Mouse (Mus musculus) embryonic facial prominence, embryonic 12.5 days (tissue): Measurements from ENCODE around the gene Dynlt1a. TPM values are rescaled to one million over a fixed set of nuclear protein-coding genes. Genes with fewer than 3 reads are reported as not detected.
"Not testable (repeated sequence)": the region's sequence is repeated elsewhere in the genome, so short reads cannot be mapped to it uniquely, and the experiment has no call there.

Experiments
- ATAC-seq: fragments of 200-750 bp; cut with Nextera tagmentation; 2 replicates; pipeline ENCODE4 v1.8.0; 2017; ENCODE audit not compliant: insufficient number of reproducible peaks, insufficient read depth, low FRiP score, low TSS enrichment
- H3K27ac ChIP-seq: fragments of 300-500 bp; sonication (generic); 2 replicates; pipeline ENCODE4 v1.5.1; 2016; ENCODE audit warnings: mild to moderate bottlenecking
- H3K27me3 ChIP-seq: fragments of 300-500 bp; sonication (generic); 2 replicates; pipeline ENCODE4 v1.6.1; 2016; ENCODE audit warnings: mild to moderate bottlenecking, moderate library complexity
- H3K36me3 ChIP-seq: fragments of 300-500 bp; sonication (generic); 2 replicates; pipeline ENCODE4 v1.6.1; 2016; ENCODE audit warnings: mild to moderate bottlenecking
- H3K4me1 ChIP-seq: fragments of 300-500 bp; sonication (generic); 2 replicates; pipeline ENCODE4 v1.6.1; 2016
- H3K4me2 ChIP-seq: fragments of 300-500 bp; sonication (generic); replicated peaks from 2 replicates; pipeline ENCODE4 v1.6.1; 2016; ENCODE audit warnings: mild to moderate bottlenecking, moderate library complexity
- H3K4me3 ChIP-seq: fragments of 300-500 bp; sonication (generic); 2 replicates; pipeline ENCODE4 v1.5.1; 2016; ENCODE audit warnings: mild to moderate bottlenecking
- H3K9ac ChIP-seq: fragments of 300-500 bp; sonication (generic); 2 replicates; pipeline ENCODE4 v1.6.1; 2016; ENCODE audit warnings: mild to moderate bottlenecking, moderate library complexity
- H3K9me3 ChIP-seq: fragments of 300-500 bp; sonication (generic); 2 replicates; pipeline ENCODE4 v1.6.1; 2016; ENCODE audit warnings: mild to moderate bottlenecking, moderate library complexity
- WGBS: fragments of 180-500 bp; shearing (Covaris S2); methylation state at CpG from one replicate; pipeline ENCODE4 v1.1.7; 2016; 5-methylcytosine and 5-hydroxymethylcytosine counted together
- polyA plus RNA-seq: library from polyadenylated mRNA; unstranded; fragments of >200 nt; fragmentation: Nextera tagmentation; extraction: Ambion mirVana; gene quantifications from 2 replicates; pipeline ENCODE4 v1.2.1, GENCODE M21; 2016

Dynlt1a gene
- polyA plus RNA-seq, 1 experiment from 2014 or later: 21.8 TPM

DNA sequence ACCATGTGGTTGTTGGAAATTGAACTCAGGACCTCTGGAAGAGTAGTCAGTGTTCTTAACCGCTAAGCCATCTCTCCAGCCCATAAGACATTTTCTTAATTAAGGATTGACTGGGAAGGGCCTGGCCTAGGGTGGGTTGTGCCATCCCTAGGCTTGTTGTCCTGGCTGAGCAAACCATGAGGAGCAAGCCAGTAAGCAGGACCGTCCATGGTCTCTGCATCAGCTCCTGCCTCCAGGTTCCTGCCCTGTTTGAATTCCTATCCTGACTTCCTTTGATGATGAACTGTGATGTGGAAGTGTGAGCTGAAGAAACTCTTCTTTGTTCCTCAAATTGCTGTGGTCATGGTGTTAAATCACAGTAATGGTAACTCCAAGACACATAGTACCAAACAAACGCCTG lies 2.8 kb downstream of the Dynlt1a start:
- H3K27ac ChIP-seq, H3K4me1 ChIP-seq, H3K9ac ChIP-seq, H3K36me3 ChIP-seq, H3K4me3 ChIP-seq, H3K27me3 ChIP-seq, H3K4me2 ChIP-seq, ATAC-seq, H3K9me3 ChIP-seq: not testable (repeated sequence)
- WGBS: 68% methylated on average over 2 of the region's 3 CpGs

- WGBS: 66% methylated on average over 3 of the region's 3 CpGs
- H3K4me3 ChIP-seq, ATAC-seq, H3K27ac ChIP-seq, H3K27me3 ChIP-seq, H3K36me3 ChIP-seq, H3K4me2 ChIP-seq, H3K9me3 ChIP-seq, H3K4me1 ChIP-seq, H3K9ac ChIP-seq: not testable (repeated sequence)
These were observed 4.5 kb downstream of the Dynlt1a start for GRCm38 (mm10) chr17:6312755-6313154.

DNA sequence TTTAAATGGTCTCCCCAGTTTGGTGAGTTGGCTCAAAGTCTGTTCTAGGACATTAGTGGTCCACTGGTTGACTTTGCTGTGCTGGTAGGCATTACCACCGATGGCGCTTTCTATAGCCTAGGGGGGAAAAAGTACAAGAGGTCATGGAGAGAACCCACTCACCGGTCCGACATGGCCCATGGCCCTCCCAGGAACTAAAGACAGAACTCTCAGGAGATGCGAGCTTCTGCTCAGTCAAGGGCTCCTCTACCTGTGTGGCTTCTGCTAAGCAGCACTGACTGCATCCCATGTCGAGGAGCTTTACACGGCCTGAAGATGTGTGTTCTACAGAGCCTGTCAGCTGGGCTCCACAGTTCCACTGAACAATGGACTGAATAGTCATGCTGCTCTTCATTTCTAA lies 5.6 kb downstream of the Dynlt1a start:
- not testable (repeated sequence) for ATAC-seq

GRCm38 (mm10) chr17:6306503-6306902 lies 10.8 kb downstream of the Dynlt1a start:
- not testable (repeated sequence) for ATAC-seq, H3K9ac ChIP-seq
- WGBS: 95% methylated on average over 11 of the region's 13 CpGs

More for the DNA sequence above, 5.6 kb downstream of the Dynlt1a start:
- H3K4me1 ChIP-seq, H3K4me2 ChIP-seq, H3K9me3 ChIP-seq, H3K27me3 ChIP-seq, H3K27ac ChIP-seq, H3K4me3 ChIP-seq, H3K9ac ChIP-seq, H3K36me3 ChIP-seq: not testable (repeated sequence)
- 93% methylated on average over 7 of the region's 7 CpGs for WGBS

GRCm38 (mm10) chr17:6305656-6306270 lies 11.5 kb downstream of the Dynlt1a start:
- 93% methylated on average over 12 of the region's 12 CpGs for WGBS
- not testable (repeated sequence) for H3K9me3 ChIP-seq

More at GRCm38 (mm10) chr17:6306503-6306902, 10.8 kb downstream of the Dynlt1a start:
- H3K27me3 ChIP-seq, H3K9me3 ChIP-seq, H3K4me1 ChIP-seq, H3K4me3 ChIP-seq, H3K27ac ChIP-seq, H3K4me2 ChIP-seq, H3K36me3 ChIP-seq: not testable (repeated sequence)

DNA sequence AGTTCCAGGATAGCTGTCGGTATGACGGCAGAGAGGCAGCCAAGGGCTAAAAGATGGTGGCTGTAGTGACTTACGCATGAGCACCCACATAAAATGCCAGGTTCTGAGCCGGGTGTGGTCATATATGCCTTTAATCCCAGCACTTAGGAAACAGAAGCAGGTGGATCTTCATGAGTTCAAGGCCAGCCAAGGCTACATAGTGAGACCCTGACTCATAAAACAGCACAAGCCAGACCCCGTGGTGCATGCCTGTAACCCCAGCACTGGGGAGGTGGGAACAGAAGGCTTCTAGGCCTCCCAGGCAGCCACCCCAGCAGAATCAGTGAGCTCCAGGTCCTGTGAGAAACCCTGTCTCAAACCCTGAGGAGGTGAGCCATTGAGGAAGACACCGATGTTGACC lies 12.4 kb downstream of the Dynlt1a start:
- ATAC-seq, H3K4me2 ChIP-seq, H3K36me3 ChIP-seq, H3K27ac ChIP-seq, H3K4me1 ChIP-seq, H3K9ac ChIP-seq, H3K9me3 ChIP-seq, H3K4me3 ChIP-seq, H3K27me3 ChIP-seq: not testable (repeated sequence)
- WGBS: 91% methylated on average over 5 of the region's 6 CpGs

More at GRCm38 (mm10) chr17:6305656-6306270, 11.5 kb downstream of the Dynlt1a start:
- H3K4me1 ChIP-seq, H3K36me3 ChIP-seq, H3K4me3 ChIP-seq, H3K4me2 ChIP-seq, H3K27ac ChIP-seq, ATAC-seq, H3K27me3 ChIP-seq, H3K9ac ChIP-seq: not testable (repeated sequence)

- not testable (repeated sequence) for H3K4me1 ChIP-seq, H3K9ac ChIP-seq, H3K4me2 ChIP-seq, H3K36me3 ChIP-seq, H3K4me3 ChIP-seq, H3K9me3 ChIP-seq, H3K27ac ChIP-seq, H3K27me3 ChIP-seq, ATAC-seq
- 65% methylated on average over 7 of the region's 12 CpGs for WGBS
These were observed 17.0 kb downstream of the Dynlt1a start for GRCm38 (mm10) chr17:6300190-6300863.

GRCm38 (mm10) chr17:6297060-6297795 lies 20.1 kb downstream of the Dynlt1a start:
- not testable (repeated sequence) for ATAC-seq

DNA sequence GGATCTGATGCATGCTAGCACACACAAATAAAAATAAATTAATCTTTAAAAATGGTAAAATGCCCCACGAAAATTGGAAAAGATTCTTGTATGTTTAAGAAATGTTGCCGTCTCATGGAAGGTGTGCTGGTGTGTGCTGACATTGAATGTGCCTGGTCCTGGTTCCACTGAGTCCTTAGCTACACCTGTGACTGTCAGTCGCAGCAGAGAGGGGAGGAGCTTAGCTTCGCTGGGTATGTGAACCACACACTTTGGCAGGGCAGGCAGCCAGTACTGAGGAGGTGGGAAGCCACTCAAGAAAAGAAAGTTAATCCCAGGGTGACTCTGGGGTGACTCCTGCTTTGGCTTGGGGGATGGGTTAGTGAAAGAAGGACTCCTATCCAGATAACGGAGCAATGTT lies 23.4 kb downstream of the Dynlt1a start:
- H3K4me2 ChIP-seq, H3K27ac ChIP-seq, H3K9ac ChIP-seq, H3K36me3 ChIP-seq, H3K27me3 ChIP-seq, H3K4me1 ChIP-seq, H3K9me3 ChIP-seq, H3K4me3 ChIP-seq: not testable (repeated sequence)
- ATAC-seq: peak; percentile 45; the same call in 1 of the 2 replicates
- WGBS: 100% methylated on average over 1 of the region's 5 CpGs

More at GRCm38 (mm10) chr17:6297060-6297795, 20.1 kb downstream of the Dynlt1a start:
- not testable (repeated sequence) for H3K4me2 ChIP-seq, H3K27me3 ChIP-seq, H3K9me3 ChIP-seq, H3K36me3 ChIP-seq, H3K27ac ChIP-seq, H3K4me3 ChIP-seq, H3K4me1 ChIP-seq, H3K9ac ChIP-seq
- 83% methylated on average over 9 of the region's 15 CpGs for WGBS

- not testable (repeated sequence) for H3K9ac ChIP-seq, H3K4me2 ChIP-seq, H3K27me3 ChIP-seq, H3K4me3 ChIP-seq, H3K27ac ChIP-seq, H3K36me3 ChIP-seq, H3K4me1 ChIP-seq, ATAC-seq, H3K9me3 ChIP-seq
- 91% methylated on average over 12 of the region's 12 CpGs for WGBS
These were observed 28.3 kb downstream of the Dynlt1a start for GRCm38 (mm10) chr17:6289045-6289444.

DNA sequence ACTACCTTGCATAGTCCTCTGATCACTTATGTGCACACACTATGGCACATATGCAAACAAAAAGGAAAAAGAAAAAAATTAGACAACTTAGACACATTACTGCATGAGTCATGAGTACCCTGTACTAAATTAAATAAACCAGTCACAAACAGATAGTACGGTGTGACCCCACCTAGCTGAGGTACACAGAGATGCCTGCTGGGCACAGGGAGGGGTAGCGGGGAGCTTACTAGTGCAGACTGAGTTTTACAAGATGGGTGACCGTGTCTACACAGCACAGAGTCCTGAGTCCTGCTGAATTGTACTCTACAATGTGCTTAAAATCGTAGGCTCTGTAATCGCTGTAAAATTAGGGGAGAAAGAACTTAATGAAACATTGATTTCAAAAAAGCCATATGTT lies 31.1 kb downstream of the Dynlt1a start:
- H3K9ac ChIP-seq, H3K4me2 ChIP-seq, H3K9me3 ChIP-seq, H3K4me3 ChIP-seq, ATAC-seq, H3K4me1 ChIP-seq, H3K27me3 ChIP-seq, H3K36me3 ChIP-seq, H3K27ac ChIP-seq: not testable (repeated sequence)
- 90% methylated on average over 5 of the region's 5 CpGs for WGBS

GRCm38 (mm10) chr17:6283137-6283536 lies 34.2 kb downstream of the Dynlt1a start:
- not testable (repeated sequence) for H3K4me2 ChIP-seq, H3K36me3 ChIP-seq, H3K27me3 ChIP-seq, H3K27ac ChIP-seq, ATAC-seq, H3K4me1 ChIP-seq, H3K4me3 ChIP-seq, H3K9ac ChIP-seq, H3K9me3 ChIP-seq
- 95% methylated on average over 8 of the region's 10 CpGs for WGBS
